Mouse (Mus musculus) ZHBTc4 (cell line): ENCODE results near the gene Camk1d.
"Not testable (repeated sequence)": the region's sequence is repeated elsewhere in the genome, so short reads cannot be mapped to it uniquely, and the experiment has no call there.

Source experiments
- DNase-seq: peaks from one replicate; pipeline ENCODE4 v3.0.0-alpha.2; 2011; ENCODE audit warnings: low read depth, low spot score

Gene Camk1d

DNA sequence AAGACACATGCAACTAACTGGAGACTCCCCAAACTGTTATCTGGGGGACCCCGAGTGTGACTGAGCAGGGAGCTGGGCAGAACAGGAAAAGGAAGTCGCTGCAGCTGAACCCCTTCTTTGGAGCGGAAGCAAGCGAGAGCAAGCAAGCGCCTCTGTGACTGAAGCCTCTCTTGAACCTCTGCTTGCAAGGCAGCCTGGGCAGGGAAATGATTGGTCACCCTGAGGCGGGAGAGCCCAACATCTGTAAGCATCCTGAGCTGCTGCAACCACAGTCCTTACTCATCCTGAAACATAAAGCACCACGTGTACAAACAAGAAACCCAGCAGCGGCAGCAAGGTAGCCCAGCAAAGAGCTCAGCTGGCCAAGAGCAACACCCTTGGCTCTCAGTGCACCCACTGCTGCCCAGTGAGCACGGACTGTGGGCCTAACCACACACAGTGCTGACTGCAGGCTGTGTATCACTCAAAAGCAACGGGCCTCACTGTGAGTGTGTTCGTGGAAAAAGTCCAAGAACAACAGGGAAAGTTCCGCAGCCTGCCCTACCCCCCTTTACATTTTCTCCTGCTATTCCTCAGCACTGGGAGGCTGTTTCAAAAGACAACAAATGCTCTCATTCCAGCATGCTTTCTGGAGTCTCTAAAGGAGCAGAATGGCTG, 100.5 kb downstream of the Camk1d start:
- DNase-seq: peak; percentile 13

GRCm38 (mm10) chr2:5611601-5612000, 102.7 kb downstream of the Camk1d start:
- DNase-seq: no peak

- DNase-seq: no peak
These were observed 103.8 kb downstream of the Camk1d start for GRCm38 (mm10) chr2:5610521-5610920.

- DNase-seq: no peak
These were observed 106.1 kb downstream of the Camk1d start for GRCm38 (mm10) chr2:5607920-5608841.

DNA sequence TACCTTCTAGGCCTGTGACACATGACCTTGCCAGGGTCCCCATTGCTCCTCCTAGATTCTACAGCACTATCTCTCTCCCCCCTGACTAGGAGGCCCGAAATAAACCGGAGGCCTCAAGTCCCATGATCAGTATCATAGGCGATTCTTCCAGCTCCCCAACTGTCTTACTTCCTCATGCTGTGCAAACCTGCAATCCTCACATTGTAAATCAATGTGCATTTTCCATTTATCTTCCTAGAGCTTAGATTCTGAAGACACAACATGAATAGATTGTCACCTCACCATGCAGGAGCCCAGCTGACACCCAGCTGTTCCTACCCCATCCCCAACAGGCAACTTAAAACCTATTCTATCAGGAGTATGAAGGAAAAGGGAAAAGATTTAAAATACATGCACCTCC, 108.5 kb downstream of the Camk1d start:
- DNase-seq: no peak

DNA sequence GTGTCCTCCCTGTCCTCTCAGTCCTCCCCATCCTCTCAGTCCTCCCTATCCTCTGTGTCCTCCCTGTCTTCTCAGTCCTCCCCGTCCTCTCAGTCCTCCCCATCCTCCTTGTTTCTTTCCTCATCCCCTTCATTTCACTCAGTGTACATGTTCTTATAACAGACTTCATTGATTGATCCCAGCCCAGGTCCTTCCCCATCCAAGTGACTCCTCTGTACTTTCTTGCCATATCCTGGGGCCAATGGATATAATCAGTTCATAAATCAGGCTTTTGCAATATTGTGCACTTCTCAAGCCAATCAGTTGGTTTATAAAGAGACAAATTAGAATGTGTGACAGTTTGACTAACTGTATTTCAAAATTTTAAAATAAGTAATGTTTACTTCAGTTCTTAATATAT, 112.3 kb downstream of the Camk1d start:
- no peak for DNase-seq

DNA sequence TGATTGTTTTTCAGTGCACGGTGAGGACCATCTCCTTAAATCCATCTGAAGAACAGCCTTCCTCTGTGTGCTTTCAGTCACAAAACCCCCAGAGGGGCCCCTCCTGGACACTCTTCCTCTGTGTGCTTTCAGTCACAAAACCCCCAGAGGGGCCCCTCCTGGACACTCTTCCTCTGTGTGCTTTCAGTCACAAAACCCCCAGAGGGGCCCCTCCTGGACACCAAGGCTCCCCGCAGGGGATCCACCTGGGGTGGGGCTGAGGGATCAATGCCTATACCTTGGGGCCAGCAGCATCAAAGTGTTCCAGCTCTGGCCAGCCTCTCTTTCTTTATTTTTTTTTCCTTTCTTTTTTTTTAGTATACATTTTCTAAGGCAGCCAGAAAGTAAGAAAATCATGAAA, 113.1 kb downstream of the Camk1d start:
- not testable (repeated sequence) for DNase-seq

DNA sequence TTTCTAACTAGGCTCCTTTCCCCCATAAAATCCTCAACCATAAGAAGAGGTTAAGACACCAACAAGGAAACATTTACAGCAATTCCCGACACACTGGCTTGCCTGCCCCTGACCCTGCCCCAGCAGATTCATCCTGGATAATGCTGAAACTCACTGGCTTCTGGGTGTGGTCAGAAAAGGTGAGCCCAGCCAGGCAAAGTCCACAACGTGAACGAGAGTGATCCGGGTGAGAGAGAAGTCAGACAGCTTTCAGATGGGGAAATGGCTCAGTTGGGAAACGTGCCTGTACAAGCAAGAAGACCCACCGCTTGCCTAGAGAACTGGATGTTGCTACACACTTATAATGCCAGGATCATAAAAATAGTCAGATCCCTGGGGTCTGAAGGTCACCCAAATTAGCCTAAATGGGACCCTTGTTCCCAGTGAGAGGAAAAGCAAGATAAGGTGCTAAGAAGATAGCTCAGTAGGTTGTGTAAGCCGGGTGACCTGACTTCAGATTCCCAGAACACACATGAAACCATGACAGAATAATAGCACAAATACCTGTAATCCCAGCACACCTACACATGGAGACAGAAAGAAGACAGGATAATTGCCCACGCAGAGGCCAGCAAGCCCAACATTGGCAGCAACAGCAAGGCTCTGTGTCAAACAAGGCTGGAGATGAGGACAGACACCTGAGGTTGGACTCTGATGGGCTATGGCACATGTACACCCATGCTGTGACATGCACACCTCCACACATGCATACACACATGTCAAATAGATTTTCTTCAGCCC, 113.9 kb downstream of the Camk1d start:
- peak; percentile 29 for DNase-seq

DNA sequence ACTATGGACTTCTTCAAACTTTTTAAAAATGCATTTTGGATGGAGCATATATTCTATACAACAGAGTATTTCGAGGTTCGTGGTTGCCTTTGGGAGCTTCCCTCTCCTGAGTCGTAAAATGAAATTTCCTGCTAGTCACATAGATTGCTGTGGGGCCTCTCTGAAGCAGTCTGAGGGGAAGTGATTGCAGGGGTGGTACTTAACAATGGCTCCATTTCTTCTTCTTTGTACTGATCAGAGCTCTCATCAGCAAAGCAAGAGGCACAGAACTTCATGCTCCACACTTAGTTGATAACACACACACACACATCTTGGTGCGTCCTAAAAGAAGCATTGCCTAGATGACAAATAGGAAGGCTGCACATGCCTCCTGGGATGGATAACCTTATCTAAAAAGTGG, 114.6 kb downstream of the Camk1d start:
- DNase-seq: no peak

DNA sequence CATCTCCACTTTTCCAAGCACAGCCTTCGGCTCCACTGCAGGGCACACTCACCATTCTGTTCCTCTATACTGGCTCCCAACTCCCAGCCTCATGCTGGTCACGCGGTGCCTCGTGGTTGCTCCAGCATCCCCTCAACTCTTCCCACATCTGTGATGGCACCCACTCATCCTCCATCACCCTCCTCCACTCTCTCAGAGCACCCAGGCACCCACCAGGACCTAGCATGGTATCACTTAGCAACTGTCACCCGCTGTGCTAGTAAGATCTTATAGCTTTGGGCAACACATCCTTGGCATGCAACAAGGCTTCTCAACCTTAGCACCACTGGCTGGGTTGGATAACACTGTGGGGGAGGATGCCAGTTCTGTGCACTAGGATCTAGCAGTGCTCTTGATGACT, 115.8 kb downstream of the Camk1d start:
- DNase-seq: no peak

GRCm38 (mm10) chr2:5596882-5597281, 117.4 kb downstream of the Camk1d start:
- DNase-seq: peak; percentile 20

- DNase-seq: no peak
These were observed 118.7 kb downstream of the Camk1d start for GRCm38 (mm10) chr2:5595356-5596191.

DNA sequence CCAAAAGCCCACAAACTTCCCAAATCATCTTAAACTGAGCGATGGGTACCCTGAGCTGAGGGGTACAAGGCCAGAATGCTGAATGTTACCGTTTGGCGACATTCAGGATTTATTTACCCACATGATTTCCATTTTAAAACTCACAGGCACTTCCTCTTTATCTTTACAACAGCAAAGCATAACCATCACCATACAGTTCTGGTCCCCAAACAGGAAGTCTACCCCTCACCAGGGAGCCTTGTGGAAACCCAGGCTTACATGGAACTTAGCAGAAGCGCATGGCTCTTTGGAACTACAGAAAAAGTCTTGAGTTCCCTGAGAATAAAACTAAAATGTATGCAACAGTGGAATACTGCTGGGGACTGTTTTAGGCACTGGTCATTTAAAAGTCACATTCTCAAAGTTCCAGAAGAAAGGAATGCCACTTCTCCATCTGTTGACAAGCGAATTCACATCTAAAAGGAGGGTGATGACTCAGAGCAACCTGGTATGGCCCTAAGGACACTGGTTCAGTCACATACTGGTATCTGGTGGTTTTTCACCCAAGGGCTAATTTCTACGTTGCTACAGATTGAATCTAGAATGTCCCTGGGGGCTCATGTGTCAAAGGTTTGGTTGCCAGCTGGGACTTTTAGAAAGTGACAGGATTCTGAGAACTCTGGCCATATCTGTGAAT, 121.7 kb downstream of the Camk1d start:
- DNase-seq: no peak

DNA sequence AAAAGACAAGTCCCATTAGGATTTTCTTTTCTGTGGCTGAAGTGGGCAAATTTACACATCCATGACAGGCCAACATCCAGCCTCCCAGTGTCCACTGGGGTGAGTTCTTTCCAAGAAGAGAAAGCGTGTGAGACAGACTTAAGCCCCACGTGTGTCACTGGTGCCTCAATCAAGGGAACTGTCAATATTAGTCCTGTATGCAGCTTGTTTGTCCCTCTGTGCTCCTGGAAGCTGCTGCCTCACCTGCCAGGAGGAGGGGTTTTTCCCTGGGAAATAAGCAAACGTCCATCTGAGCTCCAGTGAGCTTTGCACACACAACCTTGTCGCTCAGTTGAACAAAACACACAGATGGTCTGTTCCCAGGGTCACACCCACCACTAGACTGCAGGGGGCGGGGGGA, 124.2 kb downstream of the Camk1d start:
- no peak for DNase-seq

DNA sequence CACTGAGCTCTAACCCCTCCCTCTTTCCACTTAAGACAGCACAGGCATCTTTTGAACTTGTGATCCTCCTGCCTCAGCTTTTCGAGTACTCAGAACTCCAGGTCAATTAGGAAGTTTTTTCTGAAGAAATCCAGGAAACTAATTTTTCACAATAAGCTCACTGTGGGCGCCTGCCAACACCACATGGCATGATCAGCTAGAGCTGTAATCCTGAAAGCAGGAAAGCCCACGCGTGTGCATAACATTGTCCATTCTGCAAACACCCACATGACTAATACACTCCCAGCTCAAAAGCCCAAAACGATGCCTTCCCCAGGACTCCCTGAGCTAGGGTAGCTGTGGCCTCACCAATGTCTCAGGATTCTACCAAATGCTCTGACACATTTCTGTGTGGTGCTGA, 125.2 kb downstream of the Camk1d start:
- no peak for DNase-seq

GRCm38 (mm10) chr2:5588329-5588982, 125.9 kb downstream of the Camk1d start:
- no peak for DNase-seq

DNA sequence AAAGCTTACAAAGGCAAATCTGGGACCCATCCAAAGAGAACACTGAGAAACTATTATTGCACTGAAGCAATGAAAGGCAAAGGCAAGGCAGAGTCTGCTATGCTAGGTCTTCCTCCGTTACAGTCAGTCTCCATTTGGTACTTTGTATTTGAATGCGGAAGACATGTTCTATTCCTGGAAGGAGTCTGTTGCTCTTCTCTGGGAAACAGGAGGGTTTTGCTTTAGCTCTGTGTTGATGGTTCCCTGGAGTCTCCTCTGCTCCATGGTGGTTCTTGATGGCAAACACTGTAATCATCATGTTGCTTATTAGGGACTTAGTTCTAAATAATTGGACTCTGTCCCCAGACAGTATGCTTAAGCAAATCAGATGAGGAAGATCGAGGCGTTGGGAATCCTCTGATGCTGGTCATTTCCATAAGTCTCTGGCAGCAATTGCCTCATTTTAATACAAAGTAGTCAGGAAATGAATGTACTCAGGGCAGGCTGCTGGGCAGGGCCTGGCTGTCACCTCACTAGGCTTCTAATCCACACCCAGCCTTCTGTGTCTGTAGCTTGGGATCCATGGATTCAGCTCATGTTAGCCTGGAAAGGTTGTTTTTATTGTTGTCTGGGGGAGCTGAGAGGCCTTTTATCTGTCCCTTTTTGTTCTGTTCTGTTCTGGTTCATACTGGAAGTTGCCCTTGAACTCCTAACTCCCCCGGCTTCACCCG, 129.8 kb downstream of the Camk1d start:
- peak; percentile 90 for DNase-seq

DNA sequence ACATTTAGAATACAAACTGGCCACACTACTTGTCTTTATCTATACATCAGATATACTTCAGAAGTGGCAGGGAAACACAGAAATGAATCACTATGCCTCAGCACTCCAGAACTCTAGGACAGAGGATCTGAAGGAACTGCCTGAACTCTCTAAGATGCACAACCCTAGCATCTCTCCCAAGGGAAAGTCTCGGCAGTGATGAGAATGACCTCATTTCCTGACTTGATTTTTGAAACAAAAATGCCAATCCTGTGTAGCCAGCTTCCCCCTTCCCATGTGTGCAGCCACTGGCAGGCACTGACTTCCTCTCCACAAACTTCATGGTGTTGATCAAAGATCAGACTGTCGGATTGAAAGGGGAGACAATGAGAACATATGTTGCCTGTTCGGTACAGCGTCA, 134.9 kb downstream of the Camk1d start:
- no peak for DNase-seq

GRCm38 (mm10) chr2:5577399-5578129, 136.8 kb downstream of the Camk1d start:
- DNase-seq: no peak
